ENCODE assay signal across 11 mouse cellular contexts in genomic region chr2:36172136-36172535, GRCm38 (mm10). TPM values are rescaled to one million over a fixed set of nuclear protein-coding genes. Genes with fewer than 3 reads are reported as not detected.
A peak's percentile ranks its signal among the peaks of the same experiment; 100 is the strongest.
DNase-seq lines count a peak whose midpoint lies in the region; ATAC-seq and TF ChIP-seq lines count a peak whose summit lies in the region.
"Had no signal": no experiment of that assay in that cellular context is flagged by ENCODE, and none has a peak within 500 bp of the region (broad histone marks: within the 10 kb centered on the region; RNA-seq: fewer than 3 reads in every experiment).

No protein-coding gene starts in this region.

- H3K27ac ChIP-seq in gastrocnemius, adult 2 months = peak overlapping the region; percentile 20; the same call in 1 of the 2 replicates
- 0 out of 2 replicates have a peak overlapping the region, but pooled peaks have one; percentile 18 for H3K27ac ChIP-seq in neural tube, embryonic 13.5 days (replicated peaks)
- H3K27ac ChIP-seq in lung, embryonic 14.5 days (ENCODE audit: low read depth) = no peak overlapping the region; the same call in 1 of the 2 replicates
- H3K27ac ChIP-seq in heart, embryonic 11.5 days (ENCODE audit: low read depth, low read length) = no peak overlapping the region
- H3K27ac ChIP-seq: hindbrain, embryonic 10.5 days had no signal

- H3K4me2 ChIP-seq in neural tube, embryonic 13.5 days = no peak overlapping the region
- no peak overlapping the region for H3K4me2 ChIP-seq in lung, embryonic 14.5 days
- H3K4me2 ChIP-seq in heart, embryonic 11.5 days = no peak overlapping the region

- no peak for TF ChIP-seq CTCF in gastrocnemius, adult 2 months (IDR thresholded peaks at IDR 0.05)
- no peak for TF ChIP-seq CTCF in lung, embryonic 14.5 days (IDR thresholded peaks at IDR 0.05; ENCODE audit: low read depth)

- peaks cover 15% of the 10 kb centered on the region for H3K36me3 ChIP-seq in neural tube, embryonic 13.5 days
- no peaks in the 10 kb centered on the region for H3K36me3 ChIP-seq in lung, embryonic 14.5 days (ENCODE audit: insufficient read depth)
- no peaks in the 10 kb centered on the region for H3K36me3 ChIP-seq in heart, embryonic 11.5 days (ENCODE audit: control insufficient read depth, insufficient read depth, low read length)

- intact Hi-C loops in gastrocnemius, adult 2 months (cut with DNase I) = no loop called here

- H3K9ac ChIP-seq in neural tube, embryonic 13.5 days = no peak overlapping the region
- no peak overlapping the region for H3K9ac ChIP-seq in lung, embryonic 14.5 days
- no peak overlapping the region for H3K9ac ChIP-seq in heart, embryonic 11.5 days (ENCODE audit: low read depth, low read length)

- ATAC-seq in neural tube, embryonic 13.5 days (ENCODE audit: low read depth) = no peak
- ATAC-seq in lung, embryonic 14.5 days (ENCODE audit: insufficient read depth) = 0 out of 2 replicates have a peak, but pooled peaks have one; percentile 61
- ATAC-seq in heart, embryonic 11.5 days (replicated peaks; ENCODE audit: insufficient number of reproducible peaks, low FRiP score, low TSS enrichment) = no peak

- H3K27me3 ChIP-seq in neural tube, embryonic 13.5 days = no peaks in the 10 kb centered on the region
- no peaks in the 10 kb centered on the region for H3K27me3 ChIP-seq in lung, embryonic 14.5 days (ENCODE audit: insufficient read depth, low read length)
- no peaks in the 10 kb centered on the region for H3K27me3 ChIP-seq in heart, embryonic 11.5 days (ENCODE audit: control insufficient read depth, insufficient read depth, low read length)

- DNase-seq in gastrocnemius, adult 2 months = no peak
- no peak for DNase-seq in gastrocnemius, postnatal 4 days (ENCODE audit: low spot score in 2 of 2)
- DNase-seq in neural tube, embryonic 10.5 days (ENCODE audit: extremely low spot score, low spot score) = no peak
- DNase-seq in lung, embryonic 14.5 days = peak; percentile 56
- DNase-seq in retina, postnatal 1 day = peak; percentile 63
- no peak for DNase-seq in right cerebral cortex, postnatal 4 days
- DNase-seq: cerebellum, postnatal 10 days; kidney, adult 18-20 months had no signal

- peaks cover 5% of the 10 kb centered on the region; the same call in 1 of the 2 replicates for H3K4me1 ChIP-seq in neural tube, embryonic 13.5 days (replicated peaks)
- H3K4me1 ChIP-seq in lung, embryonic 14.5 days (ENCODE audit: insufficient read depth) = no peaks in the 10 kb centered on the region
- no peaks in the 10 kb centered on the region for H3K4me1 ChIP-seq in heart, embryonic 11.5 days (ENCODE audit: control insufficient read depth, insufficient read depth, low read length)
- H3K4me1 ChIP-seq: hindbrain, embryonic 10.5 days had no signal

- WGBS in neural tube, embryonic 13.5 days = 63% methylated on average over 4 of the region's 4 CpGs
- 43% methylated on average over 4 of the region's 4 CpGs for WGBS in lung, embryonic 14.5 days
- WGBS in heart, embryonic 11.5 days (ENCODE audit: insufficient replicate concordance) = 67% methylated on average over 4 of the region's 4 CpGs

- H3K9me3 ChIP-seq in neural tube, embryonic 13.5 days = no peaks in the 10 kb centered on the region
- H3K9me3 ChIP-seq in lung, embryonic 14.5 days (ENCODE audit: low read depth, low read length) = no peaks in the 10 kb centered on the region
- no peaks in the 10 kb centered on the region for H3K9me3 ChIP-seq in heart, embryonic 11.5 days (replicated peaks; ENCODE audit: control insufficient read depth, low read length)
- H3K9me3 ChIP-seq: hindbrain, embryonic 10.5 days had no signal

- H3K4me3 ChIP-seq in gastrocnemius, adult 2 months = no peak overlapping the region
- H3K4me3 ChIP-seq in neural tube, embryonic 13.5 days = no peak overlapping the region
- no peak overlapping the region for H3K4me3 ChIP-seq in lung, embryonic 14.5 days (ENCODE audit: low read depth, low read length)
- no peak overlapping the region for H3K4me3 ChIP-seq in heart, embryonic 11.5 days (ENCODE audit: low read depth, low read length)
- H3K4me3 ChIP-seq: hindbrain, embryonic 10.5 days had no signal

RNA-seq across cellular contexts. Expression of gene Rbm18, which starts 35.6 kb away (rescaled TPM):
- total RNA-seq in gastrocnemius, adult 2 months (2021) = 10 to 100 TPM; 31.9 to 33.5 TPM
- total RNA-seq in gastrocnemius, postnatal 4 days (2021) = 10 to 100 TPM; 33.6 to 36.8 TPM
- 140 and 142 TPM in 2 replicates for polyA plus RNA-seq in neural tube, embryonic 13.5 days (2015; fragmentation: Nextera tagmentation; extraction: Ambion mirVana)
- polyA plus RNA-seq in lung, embryonic 14.5 days (2014; fragmentation: Nextera tagmentation; extraction: Ambion mirVana) = 71.1 and 76.4 TPM in 2 replicates
- polyA plus RNA-seq in heart, embryonic 11.5 days (2014; fragmentation: Nextera tagmentation; extraction: Ambion mirVana) = 53.7 and 62.8 TPM in 2 replicates

RNA-seq across cellular contexts. Expression of gene Mrrf, which starts 35.9 kb away (rescaled TPM):
- 10 to 100 TPM; 15.8 to 16.7 TPM for total RNA-seq in gastrocnemius, adult 2 months (2021)
- 10 to 100 TPM; 24.0 to 25.4 TPM for total RNA-seq in gastrocnemius, postnatal 4 days (2021)
- polyA plus RNA-seq in neural tube, embryonic 13.5 days (2015; fragmentation: Nextera tagmentation; extraction: Ambion mirVana) = 30.7 and 33.7 TPM in 2 replicates
- 30.4 and 42.3 TPM in 2 replicates for polyA plus RNA-seq in lung, embryonic 14.5 days (2014; fragmentation: Nextera tagmentation; extraction: Ambion mirVana)
- 35.3 and 37.2 TPM in 2 replicates for polyA plus RNA-seq in heart, embryonic 11.5 days (2014; fragmentation: Nextera tagmentation; extraction: Ambion mirVana)

RNA-seq across cellular contexts. Expression of gene Ptgs1, which starts 58.1 kb away (rescaled TPM):
- total RNA-seq in gastrocnemius, adult 2 months (2021) = 1 to 10 TPM; 3.9 to 5.5 TPM
- 1 to 10 TPM; 5.7 to 6.7 TPM for total RNA-seq in gastrocnemius, postnatal 4 days (2021)
- polyA plus RNA-seq in neural tube, embryonic 13.5 days (2015; fragmentation: Nextera tagmentation; extraction: Ambion mirVana) = 5.8 and 6.8 TPM in 2 replicates
- polyA plus RNA-seq in lung, embryonic 14.5 days (2014; fragmentation: Nextera tagmentation; extraction: Ambion mirVana) = 30.2 and 33.4 TPM in 2 replicates
- 19.4 TPM in 2 replicates for polyA plus RNA-seq in heart, embryonic 11.5 days (2014; fragmentation: Nextera tagmentation; extraction: Ambion mirVana)

Comparison
In these comparisons a context has a peak if more than half of its experiments do, and no peak if none do; other contexts are left out.
1. DNase-seq: peak in lung, embryonic 14.5 days (single experiment) and retina, postnatal 1 day (single experiment); none in gastrocnemius, adult 2 months (single experiment), gastrocnemius, postnatal 4 days (0 of 2), neural tube, embryonic 10.5 days (single experiment) and right cerebral cortex, postnatal 4 days (single experiment).
2. H3K27ac ChIP-seq: peak in gastrocnemius, adult 2 months (single experiment) and neural tube, embryonic 13.5 days (single experiment); none in lung, embryonic 14.5 days (single experiment) and heart, embryonic 11.5 days (single experiment).